ENCODE assay signal across 21 mouse cellular contexts in the genomic region with DNA sequence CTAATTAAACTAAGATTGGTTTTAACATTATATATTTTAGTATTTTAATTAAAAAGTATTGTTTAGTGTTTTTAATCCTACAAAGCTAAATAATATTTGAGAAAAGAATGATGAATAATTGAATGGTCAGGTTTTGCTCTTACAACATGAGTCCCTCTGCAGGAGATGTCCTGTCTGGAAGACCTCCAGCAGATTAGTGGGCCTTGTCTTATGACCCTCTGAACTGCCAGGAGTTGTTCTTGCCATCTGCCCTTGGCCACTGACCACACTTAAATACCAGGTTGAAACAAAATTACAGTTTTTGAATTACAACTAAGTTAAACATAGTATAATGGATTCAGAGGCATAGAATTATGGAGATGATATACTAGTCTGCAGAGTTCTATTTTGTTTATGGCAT.
"Had no signal": no experiment of that assay in that cellular context is flagged by ENCODE, and none has a peak within 500 bp of the region (broad histone marks: within the 10 kb centered on the region; RNA-seq: fewer than 3 reads in every experiment).

No protein-coding gene starts in this region.

- H3K4me3 ChIP-seq: layer of hippocampus, adult 2 months; limb, embryonic 12.5 days; limb, embryonic 15.5 days; megakaryocyte, embryonic 14.5 days; midbrain, embryonic 10.5 days; midbrain, embryonic 13.5 days; myocyte; neural tube, embryonic 13.5 days had no signal

- H3K36me3 ChIP-seq: limb, embryonic 12.5 days; limb, embryonic 15.5 days; midbrain, embryonic 10.5 days; midbrain, embryonic 13.5 days; neural tube, embryonic 13.5 days had no signal

- H3K4me2 ChIP-seq: limb, embryonic 12.5 days; limb, embryonic 15.5 days; liver, embryonic 11.5 days; lung, embryonic 14.5 days; midbrain, embryonic 13.5 days; neural tube, embryonic 13.5 days had no signal

- DNase-seq: kidney, postnatal 25 days; layer of hippocampus, adult 9-11 months; liver, postnatal 0 days; lung, embryonic 14.5 days; thymus, adult 2 months; thymus, postnatal 14 days; thymus, postnatal 4 days had no signal

- H3K27ac ChIP-seq: kidney, postnatal 0 days; layer of hippocampus, adult 2 months; limb, embryonic 12.5 days; limb, embryonic 15.5 days; liver, embryonic 14.5 days; midbrain, embryonic 10.5 days; midbrain, embryonic 13.5 days; neural tube, embryonic 13.5 days; stomach, postnatal 0 days had no signal

- H3K4me1 ChIP-seq: limb, embryonic 12.5 days; limb, embryonic 15.5 days; megakaryocyte, embryonic 14.5 days; midbrain, embryonic 10.5 days; midbrain, embryonic 13.5 days; neural tube, embryonic 13.5 days had no signal

- H3K9ac ChIP-seq: limb, embryonic 12.5 days; limb, embryonic 15.5 days; liver, embryonic 14.5 days; liver, postnatal 0 days; lung, embryonic 14.5 days; midbrain, embryonic 13.5 days; neural tube, embryonic 13.5 days had no signal

- ATAC-seq: liver, postnatal 0 days; lung, postnatal 0 days; midbrain, embryonic 13.5 days; midbrain, embryonic 16.5 days had no signal

- H3K27me3 ChIP-seq: limb, embryonic 12.5 days; limb, embryonic 15.5 days; megakaryocyte, embryonic 14.5 days; midbrain, embryonic 13.5 days; neural tube, embryonic 13.5 days had no signal

- H3K9me3 ChIP-seq: limb, embryonic 12.5 days; limb, embryonic 15.5 days; neural tube, embryonic 13.5 days had no signal
